Mouse (Mus musculus) spleen, postnatal 36 days (tissue): ENCODE measurements around the gene Ror1.

ENCODE experiments used
- DNase-seq, 2 experiments: peaks; one replicate each; pipeline ENCODE4 v3.0.0; 2022; ENCODE audit warnings: low spot score in 2 of 2, mixed read lengths in 1 of 2

The Ror1 gene

GRCm38 (mm10) chr4:100252646-100253045 lies 157.1 kb downstream of the Ror1 start:
- no peak for DNase-seq

GRCm38 (mm10) chr4:100253401-100253800 lies 157.8 kb downstream of the Ror1 start:
- no peak for DNase-seq

DNA sequence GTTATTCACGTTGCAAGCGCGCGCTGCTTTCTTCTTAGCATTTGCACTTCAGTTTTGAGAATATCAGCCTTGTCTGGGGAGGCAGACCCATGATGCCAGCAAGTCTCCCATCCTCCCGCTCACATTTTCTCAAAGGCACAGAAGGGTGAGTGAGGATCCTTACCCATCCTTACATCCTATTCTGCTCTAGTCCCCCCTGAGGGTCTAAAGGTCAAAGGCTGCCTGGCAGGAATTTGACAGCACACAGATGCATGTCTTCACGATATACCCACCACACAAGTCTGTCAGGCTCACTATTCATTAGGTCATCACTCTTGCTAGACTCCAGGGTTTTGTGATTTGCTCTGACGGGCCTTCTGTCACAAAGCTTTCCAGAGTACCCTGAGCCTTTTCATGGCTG lies 158.2 kb downstream of the Ror1 start:
- DNase-seq = no peak

- DNase-seq = no peak
Observed at GRCm38 (mm10) chr4:100258462-100258861, 162.9 kb downstream of the Ror1 start.

DNA sequence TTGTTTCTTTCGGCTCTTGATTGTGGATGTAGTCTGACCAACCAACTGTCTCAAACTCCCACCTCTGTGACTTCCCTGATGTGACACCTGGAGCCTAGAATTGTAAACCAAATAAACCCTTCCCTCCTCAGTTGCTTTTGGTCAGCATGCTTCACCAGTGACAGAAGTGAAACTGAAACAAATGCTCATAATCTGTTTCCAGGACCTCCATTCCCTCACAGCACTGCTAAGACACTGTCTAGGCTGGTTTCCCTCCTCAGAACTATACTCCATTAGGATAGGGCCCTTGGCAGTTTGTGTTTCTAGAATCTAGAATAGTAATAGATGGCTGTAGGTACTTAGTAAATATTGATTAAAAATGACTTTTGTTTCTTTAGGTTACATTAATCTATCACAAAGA lies 168.3 kb downstream of the Ror1 start:
- no peak for DNase-seq

DNA sequence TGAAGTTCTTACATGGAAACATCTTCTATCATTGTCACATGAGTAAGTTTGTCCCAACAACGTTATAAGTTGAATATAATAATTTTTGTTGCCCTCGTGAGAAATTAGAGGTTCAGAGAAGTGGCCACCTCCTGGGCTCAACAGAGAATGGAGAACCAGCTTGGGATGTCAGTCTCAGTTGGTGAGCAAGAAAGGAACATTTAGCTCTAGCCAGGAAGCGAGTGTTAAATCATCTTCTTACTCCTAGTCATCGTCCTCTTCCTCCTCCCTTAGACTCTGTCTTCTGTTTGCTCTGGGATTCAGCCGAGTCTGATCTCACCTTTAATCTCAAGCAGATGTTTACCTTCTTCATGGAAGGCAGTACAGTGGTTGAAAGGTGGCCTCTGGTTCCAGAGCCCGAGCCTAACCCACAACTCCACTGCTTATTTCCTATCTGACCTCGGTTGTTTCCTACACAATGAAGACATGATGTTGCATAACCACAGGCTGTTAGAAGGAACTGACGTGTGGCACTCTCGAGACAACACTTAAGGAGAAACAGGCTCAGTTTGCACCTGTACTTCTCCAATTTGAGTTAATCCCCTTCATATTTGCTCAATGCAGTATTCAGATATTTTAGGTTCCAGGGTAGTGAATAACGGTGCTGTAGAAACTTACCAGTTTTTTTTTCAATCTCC lies 175.6 kb downstream of the Ror1 start:
- DNase-seq = no peak

DNA sequence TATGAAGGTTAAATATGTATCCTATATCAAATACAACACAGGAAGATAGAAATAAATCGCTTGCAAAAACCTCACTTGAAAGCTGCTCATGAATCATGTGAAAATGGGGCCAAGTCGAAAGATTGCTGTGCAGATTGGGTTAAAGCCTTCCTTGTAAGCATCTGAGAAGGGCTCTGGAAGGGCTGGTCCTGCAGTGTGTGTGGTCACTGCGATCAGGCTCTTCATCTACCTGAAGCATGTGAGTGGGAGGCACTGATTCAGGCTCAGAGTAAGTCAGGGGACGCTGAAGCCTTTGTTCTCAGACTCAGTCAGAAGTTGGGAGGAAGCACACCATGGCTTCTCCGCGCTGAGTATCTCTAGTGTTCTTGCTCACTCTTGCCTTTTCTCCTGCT lies 176.1 kb downstream of the Ror1 start:
- DNase-seq = no peak

DNA sequence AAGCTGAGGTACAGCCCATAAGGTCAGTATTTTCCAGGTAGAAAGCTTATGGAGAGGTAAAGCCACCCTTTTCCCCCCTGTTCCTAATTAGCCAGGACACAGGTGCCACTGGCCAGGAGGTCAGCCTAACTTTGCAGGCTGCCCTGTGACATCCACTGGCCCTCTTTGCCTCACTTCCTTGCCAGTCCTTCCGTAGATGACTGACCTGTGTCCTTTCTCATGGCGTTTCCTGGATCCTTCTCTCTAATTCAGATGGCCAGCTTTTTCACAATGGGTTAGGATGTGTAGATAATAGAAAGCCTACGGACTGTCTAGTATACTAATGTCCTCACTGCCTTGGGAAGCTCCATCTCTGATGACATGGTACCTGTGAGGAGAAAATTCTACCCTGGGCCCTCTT lies 177.8 kb downstream of the Ror1 start:
- no peak for DNase-seq

- no peak for DNase-seq
Observed at GRCm38 (mm10) chr4:100273807-100274480, 178.4 kb downstream of the Ror1 start.

GRCm38 (mm10) chr4:100276482-100276881 lies 180.9 kb downstream of the Ror1 start:
- no peak for DNase-seq

DNA sequence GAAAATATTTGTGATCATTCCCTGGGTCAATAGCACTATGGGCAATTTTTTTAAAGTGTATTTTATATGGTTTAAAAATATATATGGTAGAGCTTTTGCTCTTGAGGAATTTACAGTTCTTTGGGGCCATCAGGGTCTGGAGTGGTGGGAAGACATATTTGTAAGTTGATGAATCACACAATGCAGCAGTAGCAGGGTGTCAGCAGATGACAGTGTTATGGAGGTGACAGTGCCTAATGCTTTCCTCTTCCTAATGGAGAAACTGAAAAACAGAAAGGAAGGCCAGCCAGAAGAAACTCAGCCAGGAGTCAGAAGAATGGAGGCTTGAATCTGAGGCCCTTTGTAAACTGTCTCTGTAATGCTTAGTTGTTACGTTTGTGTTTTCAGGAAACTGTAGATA lies 181.4 kb downstream of the Ror1 start:
- no peak for DNase-seq

- no peak for DNase-seq
Observed at GRCm38 (mm10) chr4:100283171-100283880, 187.7 kb downstream of the Ror1 start.

DNA sequence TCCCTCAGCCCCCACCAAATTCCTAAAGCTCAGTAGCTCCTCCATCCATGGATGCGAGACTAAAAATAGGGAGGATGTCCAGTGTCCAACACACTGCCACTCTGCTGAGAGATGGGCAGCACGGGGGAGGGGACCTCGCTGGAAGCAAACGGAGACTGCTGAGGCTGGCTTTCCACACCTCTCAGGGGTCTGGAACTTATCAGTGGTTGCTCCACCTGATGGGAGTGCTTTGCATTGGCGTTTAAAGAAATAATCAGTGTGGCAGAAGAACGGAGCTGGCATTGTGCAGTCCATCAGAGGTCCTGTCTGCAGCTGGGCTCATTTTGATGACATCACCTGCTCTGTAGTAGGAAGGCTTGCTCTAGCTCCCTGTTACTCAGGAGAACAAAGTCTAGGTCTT lies 188.9 kb downstream of the Ror1 start:
- no peak for DNase-seq

DNA sequence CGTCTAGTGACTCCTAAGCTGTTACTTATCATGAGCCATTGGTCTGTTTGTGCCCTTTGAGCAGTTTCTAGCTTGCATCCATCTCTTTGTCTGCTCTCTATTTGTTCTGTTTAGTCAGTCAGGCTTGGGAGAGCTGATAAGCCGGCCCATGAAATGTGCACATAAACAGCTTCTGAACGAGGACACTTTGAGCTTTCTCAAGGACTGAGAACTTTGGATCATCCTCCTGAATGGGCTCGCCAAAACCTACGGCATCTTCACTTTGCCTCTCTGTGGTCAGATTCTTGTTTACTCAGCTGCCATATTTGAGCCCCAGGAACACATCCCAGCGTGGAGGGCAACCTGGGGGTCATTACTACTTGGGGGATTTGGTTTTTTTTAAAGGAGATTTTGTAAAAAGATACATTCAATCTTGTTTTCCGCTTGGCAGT lies 190.5 kb downstream of the Ror1 start:
- DNase-seq = no peak

DNA sequence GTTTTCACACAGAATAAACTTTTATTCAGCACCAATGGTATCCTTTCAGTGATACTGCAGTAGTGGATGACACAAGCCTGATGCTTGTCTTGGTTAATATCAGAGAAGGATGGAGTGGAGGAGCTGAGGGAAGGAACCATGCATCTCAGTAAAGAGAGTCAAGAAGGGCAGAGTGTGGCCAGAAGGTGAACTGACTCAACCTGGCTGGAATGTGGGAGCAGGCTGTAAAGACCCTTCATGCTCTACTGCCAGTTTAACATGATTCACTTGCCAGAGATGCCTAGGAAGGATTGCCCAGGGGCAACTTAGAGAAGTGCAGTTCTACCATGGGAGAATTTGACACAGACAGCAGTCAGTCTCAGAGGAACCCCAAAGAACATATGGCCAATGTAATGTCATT lies 191.2 kb downstream of the Ror1 start:
- no peak for DNase-seq

GRCm38 (mm10) chr4:100287829-100288228 lies 192.2 kb downstream of the Ror1 start:
- DNase-seq = no peak

GRCm38 (mm10) chr4:100291015-100291651 lies 195.5 kb downstream of the Ror1 start:
- DNase-seq = no peak

DNA sequence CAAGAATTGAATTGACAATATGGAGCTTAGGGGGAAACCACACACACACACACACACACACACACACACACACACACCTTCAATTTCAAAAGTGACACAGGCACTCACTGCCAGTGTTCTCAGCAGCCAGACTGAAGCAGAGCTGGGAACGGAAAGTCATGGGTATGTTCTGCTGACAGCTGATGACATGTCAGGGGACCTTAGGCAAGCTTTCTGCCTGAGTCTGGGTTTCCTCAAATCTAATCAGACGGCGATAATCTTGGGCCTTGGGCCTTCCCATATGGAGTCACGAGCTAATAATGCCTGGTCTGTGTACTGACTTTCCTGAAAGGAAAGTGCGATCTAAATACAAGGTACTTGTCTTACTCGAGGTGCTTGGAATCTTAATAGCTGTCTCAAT lies 202.1 kb downstream of the Ror1 start:
- DNase-seq = no peak

DNA sequence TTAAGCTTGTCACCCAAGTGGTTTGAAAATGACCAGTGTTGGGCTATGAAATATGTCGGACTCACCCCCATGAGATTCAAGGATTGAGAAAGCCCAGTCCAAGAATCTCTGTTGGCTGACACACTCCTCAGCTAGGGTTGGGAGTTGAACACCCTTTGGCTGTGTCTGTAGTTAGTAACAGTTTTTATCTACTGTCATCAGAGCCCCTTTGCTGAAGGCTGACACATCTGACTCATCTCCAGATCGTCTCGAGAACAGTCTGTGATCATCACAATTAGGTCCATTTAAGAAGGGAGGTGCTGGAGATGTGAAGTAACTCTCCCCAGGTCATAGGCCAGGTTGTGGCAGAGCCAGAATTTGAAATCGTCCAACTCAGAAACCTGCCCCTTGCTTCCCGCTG lies 203.0 kb downstream of the Ror1 start:
- DNase-seq = no peak

DNA sequence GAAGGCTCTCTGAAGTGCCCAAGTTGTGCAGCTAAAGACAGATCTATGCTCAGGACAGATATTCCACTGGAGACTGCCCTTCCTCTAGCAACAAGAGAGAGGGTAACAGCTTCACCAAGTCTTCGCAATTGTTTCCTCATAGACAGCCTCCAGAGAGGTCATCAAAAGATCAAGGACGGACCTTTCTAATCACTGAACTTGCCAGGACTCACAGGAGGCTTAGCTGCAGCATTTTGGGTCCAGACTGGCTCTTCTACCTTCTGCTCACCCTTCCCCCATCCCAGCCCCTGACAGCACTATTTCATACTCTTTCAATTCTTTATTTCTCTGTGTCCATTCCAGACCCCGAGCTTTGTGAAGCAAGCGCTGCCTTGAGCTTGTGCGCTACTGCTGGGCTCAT lies 204.6 kb downstream of the Ror1 start:
- no peak for DNase-seq

- DNase-seq = no peak
Observed at GRCm38 (mm10) chr4:100301423-100301822, 205.8 kb downstream of the Ror1 start.

DNA sequence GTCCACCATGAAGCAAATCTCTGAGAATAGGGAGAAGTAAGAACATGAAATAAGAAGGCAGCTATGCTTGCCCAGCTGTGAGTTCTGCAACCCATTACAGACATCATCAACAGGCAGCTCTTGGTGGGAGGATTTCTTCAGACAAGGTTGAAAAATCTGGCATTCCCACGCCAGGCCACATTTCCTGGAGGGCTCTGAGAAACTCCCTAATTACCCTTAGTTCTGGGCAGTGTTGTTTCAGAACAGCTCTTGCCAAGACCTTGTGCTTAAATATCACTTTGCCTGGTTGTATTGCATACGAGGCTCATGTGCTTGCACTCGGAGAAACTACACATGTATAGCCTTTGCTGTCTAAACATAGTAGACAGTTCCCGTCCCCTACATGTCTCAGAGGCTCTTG lies 211.8 kb downstream of the Ror1 start:
- DNase-seq = no peak
